Mouse (Mus musculus): Measurements from ENCODE around the gene Rcc1. TPM values are rescaled to one million over a fixed set of nuclear protein-coding genes. Genes with fewer than 3 reads are reported as not detected.
"Not testable (repeated sequence)": the region's sequence is repeated elsewhere in the genome, so short reads cannot be mapped to it uniquely, and the experiment has no call there.

Gene Rcc1
- total RNA-seq, 2 experiments from 2014 or later: 12.5 to 13.0 TPM

GRCm38 (mm10) chr4:132291056-132291455 lies 62.3 kb downstream of the Rcc1 start:
- no peak for DNase-seq (ENCODE audit: low spot score in 2 of 2)

GRCm38 (mm10) chr4:132288840-132289239 lies 64.6 kb downstream of the Rcc1 start:
- not testable (repeated sequence) for DNase-seq (ENCODE audit: low spot score in 2 of 2)

Other genes starting within 250 kb of the Rcc1 start
- gene Oprd1, start 209.1 kb downstream of the Rcc1 start, total RNA-seq (2021): 1 to 10 TPM; 7.5 to 8.5 TPM
- gene Ythdf2, start 141.3 kb downstream of the Rcc1 start, total RNA-seq (2021): 10 to 100 TPM; 46.4 to 49.5 TPM
- 10 to 100 TPM; 24.2 to 26.7 TPM for gene Gmeb1, start 92.0 kb downstream of the Rcc1 start, total RNA-seq (2021)
- gene Taf12, start 79.2 kb downstream of the Rcc1 start, total RNA-seq (2021): 10 to 100 TPM; 18.5 to 22.2 TPM
- gene Rab42, start 50.2 kb downstream of the Rcc1 start, total RNA-seq (2021): 1 to 10 TPM in 1 of 2 experiments, under 1 TPM in 1; 0.72 to 1.5 TPM
- gene Trnau1ap, start 24.1 kb downstream of the Rcc1 start, total RNA-seq (2021): 10 to 100 TPM; 19.3 to 22.3 TPM
- 10 to 100 TPM in 1 of 2 experiments, 1 to 10 TPM in 1; 9.3 to 10.5 TPM for gene Phactr4, start 68.9 kb upstream of the Rcc1 start, total RNA-seq (2021)
- 1 to 10 TPM; 6.6 to 7.9 TPM for gene Med18, start 110.3 kb upstream of the Rcc1 start, total RNA-seq (2021)
- 10 to 100 TPM; 14.3 to 17.9 TPM for gene Sesn2, start 156.9 kb upstream of the Rcc1 start, total RNA-seq (2021)
- gene Atpif1, start 180.1 kb upstream of the Rcc1 start, total RNA-seq (2021): 100 to 1,000 TPM; 584 to 591 TPM
- 10 to 100 TPM; 83.2 to 84.5 TPM for gene Dnajc8, start 181.9 kb upstream of the Rcc1 start, total RNA-seq (2021)
- gene Ptafr, start 210.5 kb upstream of the Rcc1 start, total RNA-seq (2021): 1 to 10 TPM; 1.4 TPM